Mouse (Mus musculus): ENCODE data around the gene Cd300a. TPM values are rescaled to one million over a fixed set of nuclear protein-coding genes. Genes with fewer than 3 reads are reported as not detected.

Gene Cd300a
- total RNA-seq, 2 experiments from 2014 or later = 2.1 to 2.9 TPM

- no peak for ATAC-seq (replicated peaks; ENCODE audit: low FRiP score, poor library complexity, severe bottlenecking)
These were observed 23.8 kb upstream of the Cd300a start for GRCm38 (mm10) chr11:114865999-114866398.

- ATAC-seq (replicated peaks; ENCODE audit: low FRiP score, poor library complexity, severe bottlenecking) = no peak
These were observed 23.1 kb upstream of the Cd300a start for GRCm38 (mm10) chr11:114866486-114867360.

- no peak for ATAC-seq (replicated peaks; ENCODE audit: low FRiP score, poor library complexity, severe bottlenecking)
These were observed 22.2 kb upstream of the Cd300a start for GRCm38 (mm10) chr11:114867361-114868235.

- no peak for ATAC-seq (replicated peaks; ENCODE audit: low FRiP score, poor library complexity, severe bottlenecking)
These were observed 21.6 kb upstream of the Cd300a start for GRCm38 (mm10) chr11:114868280-114868679.

- ATAC-seq (replicated peaks; ENCODE audit: low FRiP score, poor library complexity, severe bottlenecking) = no peak
These were observed 20.1 kb upstream of the Cd300a start for GRCm38 (mm10) chr11:114869787-114870186.

GRCm38 (mm10) chr11:114871540-114871939 is 18.3 kb upstream of the Cd300a start:
- ATAC-seq (replicated peaks; ENCODE audit: low FRiP score, poor library complexity, severe bottlenecking) = no peak

- no peak for ATAC-seq (replicated peaks; ENCODE audit: low FRiP score, poor library complexity, severe bottlenecking)
These were observed 16.6 kb upstream of the Cd300a start for GRCm38 (mm10) chr11:114873022-114873817.

GRCm38 (mm10) chr11:114874226-114875145 is 15.4 kb upstream of the Cd300a start:
- ATAC-seq (replicated peaks; ENCODE audit: low FRiP score, poor library complexity, severe bottlenecking) = 0 out of 2 replicates have a peak, but pooled peaks have one; percentile 20

- no peak for ATAC-seq (replicated peaks; ENCODE audit: low FRiP score, poor library complexity, severe bottlenecking)
These were observed 14.5 kb upstream of the Cd300a start for GRCm38 (mm10) chr11:114875301-114875801.

- ATAC-seq (replicated peaks; ENCODE audit: low FRiP score, poor library complexity, severe bottlenecking) = no peak
These were observed 13.7 kb upstream of the Cd300a start for GRCm38 (mm10) chr11:114876176-114876575.

- no peak for ATAC-seq (replicated peaks; ENCODE audit: low FRiP score, poor library complexity, severe bottlenecking)
These were observed 13.2 kb upstream of the Cd300a start for GRCm38 (mm10) chr11:114876621-114877020.

GRCm38 (mm10) chr11:114877145-114877544 is 12.7 kb upstream of the Cd300a start:
- ATAC-seq (replicated peaks; ENCODE audit: low FRiP score, poor library complexity, severe bottlenecking) = no peak

GRCm38 (mm10) chr11:114879666-114880065 is 10.2 kb upstream of the Cd300a start:
- no peak for ATAC-seq (replicated peaks; ENCODE audit: low FRiP score, poor library complexity, severe bottlenecking)

GRCm38 (mm10) chr11:114880185-114880584 is 9.7 kb upstream of the Cd300a start:
- no peak for ATAC-seq (replicated peaks; ENCODE audit: low FRiP score, poor library complexity, severe bottlenecking)

- ATAC-seq (replicated peaks; ENCODE audit: low FRiP score, poor library complexity, severe bottlenecking) = no peak
These were observed 9.3 kb upstream of the Cd300a start for GRCm38 (mm10) chr11:114880589-114880988.

GRCm38 (mm10) chr11:114883251-114883789 is 6.5 kb upstream of the Cd300a start:
- no peak for ATAC-seq (replicated peaks; ENCODE audit: low FRiP score, poor library complexity, severe bottlenecking)

- ATAC-seq (replicated peaks; ENCODE audit: low FRiP score, poor library complexity, severe bottlenecking) = no peak
These were observed 5.3 kb upstream of the Cd300a start for GRCm38 (mm10) chr11:114884380-114885100.

- ATAC-seq (replicated peaks; ENCODE audit: low FRiP score, poor library complexity, severe bottlenecking) = no peak
These were observed 701 bp downstream of the Cd300a start for GRCm38 (mm10) chr11:114890542-114890941.
